Mouse (Mus musculus): Measurements from ENCODE around the gene Serpina1a. TPM values are rescaled to one million over a fixed set of nuclear protein-coding genes. Genes with fewer than 3 reads are reported as not detected.
"Not testable (repeated sequence)": the region's sequence is repeated elsewhere in the genome, so short reads cannot be mapped to it uniquely, and the experiment has no call there.

The Serpina1a gene
- 1.8 and 2.4 TPM in 2 replicates for polyA plus RNA-seq (2012; rRNA removed)

DNA sequence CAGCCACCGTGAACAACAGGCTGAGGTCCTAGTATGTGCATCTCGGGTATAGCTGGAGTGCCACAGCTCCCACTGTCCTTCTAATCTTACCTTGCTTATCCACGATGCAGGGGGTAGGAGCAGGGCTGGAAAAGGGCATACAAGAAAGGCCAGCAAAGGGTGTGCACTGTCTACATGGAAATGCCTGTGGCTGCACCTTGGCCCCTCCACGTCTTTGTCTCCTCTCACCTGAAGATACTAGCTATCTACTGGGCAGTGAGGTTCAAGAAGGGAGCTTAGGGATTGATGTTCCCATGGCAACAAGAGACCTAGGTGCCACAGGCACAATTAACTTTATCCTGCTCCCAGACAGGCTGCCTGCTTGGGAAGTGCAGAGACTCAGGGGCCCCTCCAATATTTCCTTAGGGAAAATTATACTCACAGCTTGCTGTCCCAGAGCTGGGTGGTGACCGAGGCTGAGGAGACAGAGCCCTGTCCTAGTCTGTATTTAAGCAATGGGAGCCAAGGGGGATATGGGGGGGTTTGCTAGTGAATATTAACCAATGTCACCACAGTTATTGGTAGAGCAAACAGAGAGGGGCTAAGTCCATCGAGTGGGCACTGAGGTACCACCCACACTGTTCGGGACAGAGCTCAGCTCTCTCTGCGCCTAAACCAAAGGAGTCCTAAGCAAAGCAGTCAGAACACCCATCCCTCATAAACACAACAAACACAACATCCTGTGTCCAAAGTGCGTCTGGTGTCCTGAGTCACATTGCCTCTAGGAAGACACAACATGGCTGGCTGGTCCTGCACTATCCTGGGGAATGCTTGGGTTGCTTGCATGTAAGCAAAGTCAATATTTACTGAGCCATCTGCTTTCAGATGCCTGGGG, at the start of gene Serpina1a:
TSS of gene Serpina1a (minus strand) at position 462 of the 874 bp plus-strand sequence.
- H3K36me3 ChIP-seq (ENCODE audit: control insufficient read depth, insufficient read depth, low read length); H3K4me3 ChIP-seq (ENCODE audit: control insufficient read depth, low read depth, low read length); H3K27me3 ChIP-seq (ENCODE audit: control insufficient read depth, insufficient read depth, low read length); H3K4me1 ChIP-seq (ENCODE audit: control insufficient read depth, insufficient read depth, low read length); H3K27ac ChIP-seq (ENCODE audit: control insufficient read depth, insufficient read depth, low read depth, low read length): not testable (repeated sequence)

DNA sequence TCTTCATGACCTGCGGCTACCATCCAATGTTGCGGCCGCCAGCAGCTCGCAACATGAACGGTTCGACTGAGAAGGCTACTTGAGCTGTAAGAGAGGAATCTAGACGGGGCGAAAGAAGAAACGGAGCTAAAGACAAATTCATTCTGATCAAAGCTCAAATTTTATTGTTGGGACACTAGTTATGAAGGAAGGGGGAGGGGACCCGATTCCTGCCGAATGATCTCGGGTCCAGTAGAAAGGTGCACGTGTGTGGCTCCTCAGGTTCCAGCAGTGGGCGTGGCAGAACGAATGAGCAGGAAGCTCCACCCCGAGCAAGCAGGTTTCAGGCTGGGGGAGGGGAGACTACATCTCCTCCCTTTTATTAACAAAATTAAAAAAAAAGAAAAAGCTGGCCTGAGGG, 45.8 kb upstream of the Serpina1a start:
- not testable (repeated sequence) for H3K27me3 ChIP-seq (ENCODE audit: control insufficient read depth, insufficient read depth, low read length); H3K36me3 ChIP-seq (ENCODE audit: control insufficient read depth, insufficient read depth, low read length); H3K4me1 ChIP-seq (ENCODE audit: control insufficient read depth, insufficient read depth, low read length); H3K27ac ChIP-seq (ENCODE audit: control insufficient read depth, insufficient read depth, low read depth, low read length); H3K4me3 ChIP-seq (ENCODE audit: control insufficient read depth, low read depth, low read length)

DNA sequence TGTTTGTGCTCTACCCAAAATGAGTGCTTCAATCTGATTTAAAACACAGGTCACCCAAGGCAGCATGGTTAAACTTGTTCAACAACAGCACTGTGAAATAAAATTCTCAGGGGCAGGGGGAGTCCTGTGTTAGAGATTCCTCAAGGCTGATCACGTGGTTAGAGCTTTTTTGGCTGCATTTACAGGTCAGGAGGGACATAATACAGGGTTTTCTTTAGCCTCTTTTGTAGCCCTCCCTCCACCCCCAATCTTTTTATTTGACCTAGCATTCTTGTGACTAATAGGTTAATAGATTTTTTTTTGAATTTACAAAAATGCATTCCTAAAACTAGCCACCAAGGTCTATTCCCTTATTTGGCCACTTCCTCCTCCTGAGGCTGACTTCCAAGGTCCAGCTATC, 44.4 kb upstream of the Serpina1a start:
- not testable (repeated sequence) for H3K27ac ChIP-seq (ENCODE audit: control insufficient read depth, insufficient read depth, low read depth, low read length); H3K36me3 ChIP-seq (ENCODE audit: control insufficient read depth, insufficient read depth, low read length)

DNA sequence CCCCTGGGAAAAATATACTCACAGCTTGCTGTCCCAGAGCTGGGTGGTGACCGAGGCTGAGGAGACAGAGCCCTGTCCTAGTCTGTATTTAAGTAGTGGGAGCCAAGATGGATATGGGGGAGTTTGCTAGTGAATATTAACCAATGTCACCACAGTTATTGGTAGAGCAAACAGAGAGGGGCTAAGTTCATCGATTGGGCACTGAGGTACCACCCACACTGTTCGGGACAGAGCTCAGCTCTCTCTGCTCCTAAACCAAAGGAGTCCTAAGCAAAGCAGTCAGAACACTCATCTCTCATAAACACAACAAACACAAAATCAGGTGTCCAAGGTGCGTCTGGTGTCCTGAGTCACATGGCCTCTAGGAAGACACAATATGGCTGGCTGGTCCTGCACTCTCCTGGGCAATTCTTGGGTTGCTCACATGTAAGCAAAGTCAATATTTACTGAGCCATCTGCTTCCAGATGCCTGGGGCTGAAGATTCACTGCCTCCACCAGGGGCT, 41.5 kb upstream of the Serpina1a start, which contains the start of gene Serpina1c:
TSS of gene Serpina1c (minus strand) at position 51 of the 504 bp plus-strand sequence.
- not testable (repeated sequence) for H3K4me3 ChIP-seq (ENCODE audit: control insufficient read depth, low read depth, low read length); H3K27ac ChIP-seq (ENCODE audit: control insufficient read depth, insufficient read depth, low read depth, low read length); H3K4me1 ChIP-seq (ENCODE audit: control insufficient read depth, insufficient read depth, low read length); H3K27me3 ChIP-seq (ENCODE audit: control insufficient read depth, insufficient read depth, low read length); H3K36me3 ChIP-seq (ENCODE audit: control insufficient read depth, insufficient read depth, low read length)

More for the DNA sequence above, 44.4 kb upstream of the Serpina1a start:
- H3K4me3 ChIP-seq (ENCODE audit: control insufficient read depth, low read depth, low read length); H3K27me3 ChIP-seq (ENCODE audit: control insufficient read depth, insufficient read depth, low read length); H3K4me1 ChIP-seq (ENCODE audit: control insufficient read depth, insufficient read depth, low read length): not testable (repeated sequence)

DNA sequence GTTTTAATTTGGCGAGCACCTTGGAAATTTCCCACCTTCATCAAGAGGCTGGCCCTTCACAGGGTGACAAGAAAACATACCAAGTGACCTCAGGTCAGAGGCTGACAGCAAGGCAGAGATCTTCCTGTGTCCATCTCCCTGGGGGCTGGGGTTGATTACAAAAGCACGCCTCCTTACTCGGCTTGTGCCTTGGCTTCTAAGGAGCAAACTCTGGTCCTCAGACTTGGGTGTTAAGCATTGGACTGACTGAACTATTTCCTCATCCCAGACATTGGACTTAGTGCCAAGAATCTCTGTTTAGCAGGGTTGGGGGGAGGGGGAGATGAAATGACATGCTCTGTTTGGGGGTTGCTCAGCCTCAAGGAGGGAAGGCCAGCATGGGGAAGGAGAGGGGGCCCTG, 38.6 kb upstream of the Serpina1a start:
- H3K4me3 ChIP-seq (ENCODE audit: control insufficient read depth, low read depth, low read length); H3K4me1 ChIP-seq (ENCODE audit: control insufficient read depth, insufficient read depth, low read length); H3K27me3 ChIP-seq (ENCODE audit: control insufficient read depth, insufficient read depth, low read length); H3K36me3 ChIP-seq (ENCODE audit: control insufficient read depth, insufficient read depth, low read length); H3K27ac ChIP-seq (ENCODE audit: control insufficient read depth, insufficient read depth, low read depth, low read length): not testable (repeated sequence)

DNA sequence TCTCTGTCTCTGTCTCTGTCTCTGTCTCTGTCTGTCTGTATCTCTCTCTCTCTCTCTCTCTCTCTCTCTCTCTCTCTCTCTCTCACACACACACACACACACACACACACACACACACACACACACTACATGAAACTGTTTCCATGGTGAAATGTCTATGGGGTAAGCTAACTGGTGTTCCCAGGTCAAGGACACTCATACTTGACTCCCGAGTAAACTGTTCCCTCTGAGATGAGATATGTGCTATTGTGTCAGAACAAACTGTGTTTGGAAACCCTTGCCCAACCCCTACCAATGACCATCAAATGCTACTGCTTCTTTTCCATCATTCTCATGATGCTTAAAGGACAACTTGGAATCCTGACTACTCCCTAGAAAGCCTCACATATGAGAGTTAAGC, 3.5 kb upstream of the Serpina1a start:
- H3K4me3 ChIP-seq (ENCODE audit: control insufficient read depth, low read depth, low read length); H3K27me3 ChIP-seq (ENCODE audit: control insufficient read depth, insufficient read depth, low read length); H3K36me3 ChIP-seq (ENCODE audit: control insufficient read depth, insufficient read depth, low read length); H3K4me1 ChIP-seq (ENCODE audit: control insufficient read depth, insufficient read depth, low read length); H3K27ac ChIP-seq (ENCODE audit: control insufficient read depth, insufficient read depth, low read depth, low read length): not testable (repeated sequence)

DNA sequence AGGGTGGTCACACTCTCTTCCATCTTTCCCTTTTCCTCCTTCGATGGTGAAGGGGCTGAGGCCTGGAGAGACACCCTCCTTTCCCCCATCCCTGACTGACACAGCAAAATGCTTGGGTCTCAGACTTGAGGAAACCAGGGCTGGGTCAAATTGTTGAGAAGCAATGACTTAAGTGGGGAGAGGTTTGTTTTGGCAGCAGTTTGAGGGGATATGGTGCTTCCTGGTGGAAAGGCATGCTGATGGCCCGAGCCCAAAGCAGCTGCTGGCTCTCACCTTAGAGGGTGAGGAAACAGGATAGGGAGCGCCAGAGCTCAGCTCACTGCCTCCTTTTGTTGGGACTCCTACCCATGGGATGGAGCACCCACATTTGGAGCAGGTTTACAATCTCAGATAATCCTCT, 2.4 kb downstream of the Serpina1a start:
- no peaks in the 10 kb centered on the region for H3K27me3 ChIP-seq (ENCODE audit: control insufficient read depth, insufficient read depth, low read length)
- no peak for TF ChIP-seq POLR2A (IDR thresholded peaks at IDR 0.05; ENCODE audit: control insufficient read depth, low read depth, low read length)
- TF ChIP-seq CTCF (IDR thresholded peaks at IDR 0.05; ENCODE audit: control insufficient read depth, insufficient read depth, insufficient replicate concordance, low read depth, low read length) = no peak

DNA sequence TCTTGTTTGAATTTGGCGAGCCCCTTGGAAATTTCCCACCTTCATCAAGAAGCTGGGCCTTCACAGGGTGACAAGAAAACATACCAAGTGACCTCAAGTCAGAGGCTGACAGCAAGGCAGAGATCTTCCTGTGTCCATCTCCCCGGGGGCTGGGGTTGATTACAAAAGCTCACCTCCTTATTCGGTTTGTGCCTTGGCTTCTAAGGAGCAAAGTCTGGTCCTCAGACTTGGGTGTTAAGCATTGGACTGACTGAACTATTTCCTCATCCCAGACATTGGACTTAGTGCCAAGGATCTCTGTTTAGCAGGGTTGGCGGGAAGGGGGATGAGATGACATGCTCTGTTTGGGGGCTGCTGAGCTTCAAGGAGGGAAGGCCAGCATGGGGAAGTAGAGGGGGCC, 2.8 kb downstream of the Serpina1a start:
- H3K27ac ChIP-seq (ENCODE audit: control insufficient read depth, insufficient read depth, low read depth, low read length); H3K4me3 ChIP-seq (ENCODE audit: control insufficient read depth, low read depth, low read length); H3K4me1 ChIP-seq (ENCODE audit: control insufficient read depth, insufficient read depth, low read length); H3K36me3 ChIP-seq (ENCODE audit: control insufficient read depth, insufficient read depth, low read length); H3K27me3 ChIP-seq (ENCODE audit: control insufficient read depth, insufficient read depth, low read length): not testable (repeated sequence)

More for the DNA sequence above, 2.4 kb downstream of the Serpina1a start:
- no peak overlapping the region for H3K27ac ChIP-seq (ENCODE audit: control insufficient read depth, insufficient read depth, low read depth, low read length)
- no peaks in the 10 kb centered on the region for H3K36me3 ChIP-seq (ENCODE audit: control insufficient read depth, insufficient read depth, low read length)
- no peaks in the 10 kb centered on the region for H3K4me1 ChIP-seq (ENCODE audit: control insufficient read depth, insufficient read depth, low read length)
- H3K4me3 ChIP-seq (ENCODE audit: control insufficient read depth, low read depth, low read length) = no peak overlapping the region

DNA sequence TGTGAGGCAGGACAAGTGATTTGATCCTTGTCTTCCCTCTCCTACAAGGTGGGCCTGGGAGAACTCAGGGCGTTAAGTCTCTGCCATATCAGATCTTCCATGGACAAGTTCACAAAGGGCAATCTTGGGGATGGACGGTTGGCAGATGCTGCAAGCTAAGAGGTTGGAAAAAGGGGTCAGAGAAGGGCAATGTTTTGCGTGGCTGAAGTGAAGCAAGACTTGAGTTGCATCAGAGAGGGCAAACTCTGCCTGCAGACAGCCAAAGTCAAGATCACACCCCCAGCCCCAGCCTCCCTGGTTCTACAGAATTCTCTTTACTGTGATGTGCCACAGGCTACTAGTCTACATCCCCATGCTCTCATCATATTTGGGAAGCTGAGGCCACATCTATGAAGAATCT, 3.8 kb downstream of the Serpina1a start:
- not testable (repeated sequence) for H3K27ac ChIP-seq (ENCODE audit: control insufficient read depth, insufficient read depth, low read depth, low read length); H3K36me3 ChIP-seq (ENCODE audit: control insufficient read depth, insufficient read depth, low read length); H3K4me1 ChIP-seq (ENCODE audit: control insufficient read depth, insufficient read depth, low read length); H3K27me3 ChIP-seq (ENCODE audit: control insufficient read depth, insufficient read depth, low read length); H3K4me3 ChIP-seq (ENCODE audit: control insufficient read depth, low read depth, low read length)

DNA sequence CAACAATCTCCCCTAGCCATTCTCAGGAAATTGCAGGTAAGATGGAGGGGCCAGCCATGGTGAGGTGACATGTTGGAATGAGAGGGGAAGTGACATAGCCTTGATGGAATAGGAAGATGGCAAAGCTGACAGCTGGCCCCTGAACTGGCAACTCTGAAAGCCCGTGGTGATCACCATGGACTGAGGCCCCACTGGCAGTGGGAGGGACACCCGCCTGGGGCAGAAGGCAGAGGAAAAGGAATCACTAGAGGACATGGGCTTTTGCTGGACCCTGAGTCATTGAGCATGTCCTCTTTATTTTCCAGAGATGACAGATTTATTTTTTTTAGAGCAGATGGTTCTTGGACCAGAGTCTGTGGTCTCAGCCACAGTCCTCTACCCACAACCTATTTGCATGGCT, 10.3 kb downstream of the Serpina1a start:
- H3K4me3 ChIP-seq (ENCODE audit: control insufficient read depth, low read depth, low read length); H3K36me3 ChIP-seq (ENCODE audit: control insufficient read depth, insufficient read depth, low read length); H3K27ac ChIP-seq (ENCODE audit: control insufficient read depth, insufficient read depth, low read depth, low read length); H3K27me3 ChIP-seq (ENCODE audit: control insufficient read depth, insufficient read depth, low read length); H3K4me1 ChIP-seq (ENCODE audit: control insufficient read depth, insufficient read depth, low read length): not testable (repeated sequence)

DNA sequence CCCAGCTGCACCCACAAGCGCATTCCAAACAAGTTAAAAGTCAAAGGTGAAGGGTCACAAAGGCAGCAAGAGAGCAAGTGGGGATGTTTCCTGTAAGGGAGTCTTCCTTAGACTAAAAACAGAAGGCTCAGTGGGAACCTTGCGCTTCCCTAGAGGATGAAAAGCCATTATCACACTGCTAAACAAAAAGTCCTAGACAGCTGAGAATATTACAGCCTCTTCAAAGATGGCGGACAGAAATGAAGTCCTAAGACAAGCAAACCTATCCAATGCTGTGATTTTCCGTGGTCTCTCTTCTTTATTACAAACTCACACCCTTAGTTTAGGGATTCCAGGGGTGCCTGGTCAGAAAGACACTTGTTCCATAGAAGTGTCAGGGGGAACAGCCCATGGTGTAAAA, 33.1 kb downstream of the Serpina1a start, which contains the start of gene Serpina1b:
TSS of gene Serpina1b (minus strand) at position 101 of the 400 bp plus-strand sequence.
- not testable (repeated sequence) for H3K4me3 ChIP-seq (ENCODE audit: control insufficient read depth, low read depth, low read length); H3K27ac ChIP-seq (ENCODE audit: control insufficient read depth, insufficient read depth, low read depth, low read length); H3K4me1 ChIP-seq (ENCODE audit: control insufficient read depth, insufficient read depth, low read length); H3K27me3 ChIP-seq (ENCODE audit: control insufficient read depth, insufficient read depth, low read length); H3K36me3 ChIP-seq (ENCODE audit: control insufficient read depth, insufficient read depth, low read length)

Measured in testis, adult 2 months (tissue).